Mouse (Mus musculus) small intestine, adult 2 months (tissue): Measurements from ENCODE around the gene Map3k11.

Source experiments
- CTCF ChIP-seq: fragments of 200-500 bp; IDR thresholded peaks from 2 replicates; pipeline ENCODE4 v1.5.1; 2012; ENCODE audit warnings: low read depth, mild to moderate bottlenecking, control low read depth, inconsistent platforms, low read length, moderate library complexity, mixed read lengths; ENCODE audit not compliant: insufficient replicate concordance, insufficient read length; ENCODE audit errors: extremely low read depth
- POLR2A ChIP-seq: fragments of 200-500 bp; IDR thresholded peaks from 2 replicates; pipeline ENCODE4 v1.6.1; 2012; ENCODE audit warnings: low read depth, mild to moderate bottlenecking, control low read depth, inconsistent platforms, low read length, moderate library complexity

GRCm38 (mm10) chr19:5662981-5663913, 25.3 kb upstream of the Map3k11 start, which contains the start of gene Sipa1:
- TF ChIP-seq POLR2A, result peak; percentile 61; the same call in 1 of the 2 replicates
- no peak for TF ChIP-seq CTCF
